Mouse (Mus musculus) sigmoid colon, adult 10 weeks (tissue): ENCODE measurements around the gene Trip6. TPM values are rescaled to one million over a fixed set of nuclear protein-coding genes. Genes with fewer than 3 reads are reported as not detected.

ENCODE experiments used
- polyA plus RNA-seq: library from polyadenylated mRNA; stranded (reverse); fragments of 350-450 nt; fragmentation: Illumina TruSeq; extraction: RNeasy Lipid Tissue Mini Kit (QIAGEN cat#74804); gene quantifications from one replicate; pipeline ENCODE4 v1.2.3, GENCODE M21; 2014; ENCODE audit warnings: low read depth, low replicate concordance

Trip6 gene
- not detected for polyA plus RNA-seq

DNA sequence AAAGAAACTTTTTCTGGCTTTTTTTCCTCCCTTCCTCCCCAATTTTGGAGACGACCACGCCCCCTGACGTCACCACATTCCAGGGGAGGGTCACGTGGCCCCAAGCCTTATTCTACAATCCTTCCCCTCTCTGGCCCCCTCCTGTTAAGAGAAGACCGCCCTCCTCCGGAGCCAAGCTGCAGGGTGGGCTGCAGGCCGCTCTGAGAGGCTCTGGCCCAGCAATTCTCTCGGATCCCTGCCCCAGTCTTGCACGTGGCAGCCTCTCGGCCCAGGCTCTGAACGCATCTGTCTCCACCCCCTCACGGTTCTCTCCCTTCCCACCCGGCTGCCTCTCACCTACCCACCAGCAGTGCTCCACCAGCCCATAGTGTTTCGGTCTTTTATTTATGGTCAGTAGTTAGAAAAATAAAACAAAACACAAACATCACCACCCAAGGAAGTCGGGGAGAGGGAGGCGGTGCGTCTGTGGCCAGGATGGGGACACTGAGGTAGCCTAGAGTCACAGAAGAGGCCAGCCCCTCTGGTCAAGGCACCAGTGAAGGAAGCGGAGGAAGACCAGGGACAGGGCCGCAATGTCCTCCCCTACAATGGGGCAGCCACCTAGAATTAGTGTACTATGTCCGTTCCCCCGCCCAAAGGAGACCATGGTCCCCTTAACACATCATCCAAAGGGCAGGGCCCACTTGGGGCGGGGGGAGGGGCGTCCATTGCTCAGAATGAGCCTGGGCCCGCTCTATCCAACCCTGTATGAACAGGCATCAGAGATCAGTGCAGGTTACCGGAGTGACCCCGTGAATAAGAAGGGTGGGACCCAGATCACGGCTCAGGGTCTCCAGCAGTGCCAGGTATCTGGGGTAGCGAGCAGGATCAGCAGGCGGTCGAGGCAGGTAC, at the start of gene Trip6:
TSS of gene Trip6 (minus strand) at position 212 of the 891 bp plus-strand sequence.

DNA sequence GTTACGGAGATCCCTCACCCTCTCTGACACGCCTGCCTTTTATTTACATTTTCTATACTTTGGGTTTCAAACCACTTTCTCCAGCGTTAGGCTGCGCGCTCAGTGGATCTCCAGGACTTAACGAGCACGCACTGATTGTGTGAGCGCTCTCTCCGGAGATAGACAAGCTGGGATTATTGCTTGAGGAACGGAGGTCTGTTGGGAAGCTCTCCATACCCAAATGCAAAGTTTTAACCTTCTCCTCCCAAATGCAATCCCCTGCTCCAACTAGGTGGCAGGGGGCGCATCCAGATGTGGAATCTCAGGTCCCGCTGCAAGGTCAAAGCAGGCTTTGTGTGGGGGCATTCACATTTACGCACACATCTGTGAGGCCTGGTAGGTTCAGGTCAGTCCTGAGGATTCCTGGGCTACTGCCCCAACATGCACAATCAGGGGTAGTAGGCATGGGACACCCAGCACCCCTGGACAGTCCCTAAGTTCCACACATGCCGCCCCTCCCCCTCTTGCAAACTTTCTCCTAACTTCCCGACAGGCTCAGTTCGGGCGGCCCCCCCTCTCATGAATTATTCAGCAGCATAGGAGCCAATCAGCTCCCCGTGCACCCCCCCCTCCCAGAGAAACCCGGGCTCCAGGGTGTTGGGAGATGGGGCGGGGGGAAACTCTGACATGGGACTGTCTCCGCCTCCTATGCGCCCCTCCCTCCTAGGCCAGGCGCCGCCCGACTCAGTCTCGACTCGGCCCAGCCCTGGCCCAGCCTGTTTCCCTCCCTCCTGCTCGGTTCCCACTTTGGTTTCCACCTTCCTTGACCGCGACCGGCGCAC, 35.4 kb upstream of the Trip6 start, which contains the start of gene Ephb4:
TSS of gene Ephb4 (plus strand) at position 726 of the 821 bp plus-strand sequence.

DNA sequence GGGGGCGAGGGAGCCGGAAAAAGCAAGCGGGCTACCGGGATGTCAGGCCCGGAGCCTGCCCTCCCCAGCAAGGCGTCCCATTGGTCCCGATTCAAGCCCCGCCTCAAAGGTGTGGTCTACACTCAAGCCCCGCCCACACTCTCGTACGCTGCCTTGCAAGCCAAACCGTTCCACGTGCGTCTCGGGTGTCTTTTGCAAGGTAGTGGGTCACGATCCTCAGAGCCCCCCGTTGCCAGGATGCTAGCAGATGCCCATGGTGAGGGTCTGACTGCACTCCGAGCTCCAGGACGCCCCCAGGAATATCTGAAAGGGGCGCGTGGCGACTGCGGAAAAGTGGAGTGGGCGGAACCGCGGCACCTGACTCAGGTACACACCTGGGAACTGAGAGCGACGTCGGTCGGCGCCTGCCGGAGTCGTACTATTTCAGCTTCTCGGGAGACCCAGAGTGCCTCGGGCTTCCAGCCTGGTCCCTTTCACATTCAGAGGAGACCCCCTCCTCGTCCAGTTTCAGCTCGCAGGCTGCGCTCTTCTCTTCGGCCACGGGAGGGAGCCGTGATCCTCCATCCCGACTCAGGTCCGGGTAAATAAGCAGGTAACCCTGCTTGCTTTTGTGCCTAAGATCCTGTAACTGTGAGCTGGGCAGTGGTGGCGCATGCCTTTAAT, 19.4 kb upstream of the Trip6 start, which contains the start of gene Slc12a9:
TSS of gene Slc12a9 (minus strand) at position 86 of the 663 bp plus-strand sequence.

DNA sequence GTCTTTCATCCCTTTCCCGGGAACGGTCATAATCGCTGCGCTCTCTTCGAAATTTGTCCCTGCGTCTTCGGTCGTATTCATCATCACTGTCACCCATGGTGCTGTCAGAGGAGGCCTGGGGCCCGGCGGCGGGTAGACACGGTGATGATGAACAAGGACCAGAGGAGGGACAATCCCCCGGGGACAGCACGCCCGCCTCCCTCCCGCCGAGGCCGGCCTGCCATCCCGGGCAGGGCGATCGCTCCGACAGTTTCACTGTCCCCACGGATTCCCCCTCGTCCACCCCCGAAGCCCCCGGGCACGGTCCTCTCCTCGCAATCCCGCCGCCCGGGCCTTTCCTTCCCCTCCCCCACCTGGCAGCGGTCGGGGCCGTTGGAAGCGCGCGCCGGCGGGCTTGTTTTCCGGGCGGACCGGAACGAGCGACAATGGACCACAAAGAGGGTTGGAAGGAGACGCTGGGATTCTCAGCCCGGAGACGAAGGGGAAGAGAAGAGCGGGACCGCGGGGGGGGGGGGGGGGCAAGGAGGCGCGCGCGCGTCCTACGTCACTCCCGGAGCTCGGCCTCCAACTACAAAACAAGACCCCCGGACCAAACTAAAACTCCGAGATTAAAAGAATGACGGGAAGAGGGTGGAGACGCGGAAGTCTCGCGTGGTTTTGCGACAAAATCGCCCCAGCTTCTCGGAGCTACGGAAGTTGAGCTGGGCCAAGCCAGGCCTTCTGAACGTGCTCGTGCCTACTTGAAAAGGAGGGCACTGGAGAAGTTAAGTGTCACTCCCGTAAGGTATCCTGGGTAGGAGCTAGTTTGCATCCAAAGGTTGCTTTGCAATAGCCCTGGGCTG, 6.9 kb downstream of the Trip6 start, which contains the start of gene Srrt:
TSS of gene Srrt (minus strand) at position 604 of the 842 bp plus-strand sequence.

DNA sequence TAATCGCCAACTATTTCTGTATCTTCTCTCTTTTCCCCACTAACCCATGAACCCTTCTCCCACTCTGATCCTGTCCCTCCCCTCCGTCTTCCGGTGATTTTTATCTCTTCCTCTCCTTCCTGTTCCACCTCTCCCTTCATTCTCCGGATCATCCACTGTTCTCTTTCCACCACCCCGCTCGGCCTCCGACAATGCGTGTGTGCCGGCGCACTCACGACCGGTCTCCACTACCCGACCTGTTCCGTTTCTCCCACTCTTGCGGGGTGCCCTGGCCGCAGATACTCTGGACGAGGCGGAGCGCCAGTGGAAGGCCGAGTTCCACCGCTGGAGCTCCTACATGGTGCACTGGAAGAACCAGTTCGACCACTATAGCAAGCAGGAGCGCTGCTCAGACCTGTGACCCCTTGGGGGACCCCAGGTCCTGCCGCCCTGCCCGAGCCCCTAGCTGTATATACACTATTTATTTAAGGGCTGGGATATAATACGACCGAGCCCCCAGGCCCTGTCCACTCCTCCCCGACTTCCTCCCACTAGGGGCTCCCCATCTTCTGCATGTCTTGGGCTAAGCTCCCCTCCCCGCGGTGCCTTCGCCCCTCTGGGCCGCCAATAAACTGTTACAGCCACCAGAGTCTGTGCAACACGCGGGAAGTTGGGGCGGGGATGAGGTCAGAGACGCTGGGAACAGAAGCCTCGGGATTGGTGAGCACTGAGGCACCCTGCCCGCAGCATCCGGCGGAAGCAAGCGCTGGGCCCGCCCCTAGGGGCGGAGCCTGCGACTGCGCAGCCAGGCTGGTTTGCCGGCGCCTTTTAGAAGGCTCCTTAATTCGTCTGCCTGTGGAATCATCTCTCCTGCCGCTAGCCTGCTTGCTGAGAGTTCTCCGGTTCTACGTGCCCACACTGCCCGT, 20.1 kb downstream of the Trip6 start, which contains the start of gene Ufsp1:
TSS of gene Ufsp1 (plus strand) at position 791 of the 905 bp plus-strand sequence.

DNA sequence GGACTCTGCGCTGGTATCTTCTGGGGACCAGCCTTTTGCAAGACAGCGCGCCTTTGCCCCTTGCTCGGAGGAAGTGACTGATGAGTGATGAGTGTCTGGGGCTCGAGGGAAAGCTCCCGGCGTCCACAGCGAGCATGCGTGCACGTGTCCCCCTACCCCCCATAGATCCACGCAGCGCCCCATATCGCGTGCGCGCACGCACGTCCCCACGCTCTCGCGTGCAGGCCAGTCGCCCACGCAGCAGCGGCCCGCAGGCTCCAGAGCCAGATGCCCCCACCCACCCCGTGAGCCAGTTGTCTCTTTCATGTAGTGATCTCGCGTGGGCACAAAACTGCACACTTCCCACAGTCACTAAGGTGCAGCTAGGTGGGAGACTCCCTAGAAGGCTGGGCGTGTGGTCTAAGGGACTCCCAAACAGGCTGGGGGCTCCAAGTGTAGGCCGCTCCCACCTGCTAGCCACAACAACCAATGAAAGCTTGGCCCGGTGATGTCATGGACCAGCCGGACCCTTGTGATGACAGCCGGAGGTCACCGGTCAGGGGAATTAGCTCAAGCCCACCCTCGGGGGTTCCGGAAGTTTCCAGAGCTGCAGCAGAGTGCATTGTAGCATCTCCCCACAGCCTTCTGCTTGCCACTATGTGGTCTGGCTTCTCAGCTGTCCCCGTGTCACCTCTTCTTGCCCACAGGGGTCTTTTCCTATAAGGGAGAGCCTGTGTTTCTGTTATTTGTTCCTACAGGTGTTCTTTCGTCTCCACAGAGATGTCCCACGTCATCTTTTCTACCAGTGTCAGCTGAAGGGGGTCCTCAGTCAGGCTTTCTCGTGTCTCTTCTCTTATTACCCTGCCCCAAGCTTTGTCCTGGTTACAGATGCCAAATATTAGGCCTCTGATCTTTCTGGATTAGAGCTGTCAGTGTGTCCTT, 26.9 kb downstream of the Trip6 start, which contains the start of gene Ache:
TSS of gene Ache (plus strand) at position 488 of the 921 bp plus-strand sequence.

Other genes starting within 250 kb of the Trip6 start
- 2.5 TPM for gene Serpine1, start 242.1 kb downstream of the Trip6 start, polyA plus RNA-seq
- gene Trim56, start 198.2 kb downstream of the Trip6 start, polyA plus RNA-seq = 31.6 TPM
- 1,955 TPM for gene Muc3, start 165.1 kb downstream of the Trip6 start, polyA plus RNA-seq
- 39.4 TPM for gene Muc3a, start 102.0 kb downstream of the Trip6 start, polyA plus RNA-seq
- gene Ache, start 26.9 kb downstream of the Trip6 start, polyA plus RNA-seq = 1.5 TPM
- 5.0 TPM for gene Ufsp1, start 19.8 kb downstream of the Trip6 start, polyA plus RNA-seq
- 30.8 TPM for gene Srrt, start 6.7 kb downstream of the Trip6 start, polyA plus RNA-seq
- gene Slc12a9, start 19.2 kb upstream of the Trip6 start, polyA plus RNA-seq = 2.0 TPM
- 8.0 TPM for gene Ephb4, start 35.7 kb upstream of the Trip6 start, polyA plus RNA-seq
- 10.9 TPM for gene Zan, start 162.7 kb upstream of the Trip6 start, polyA plus RNA-seq
- gene Pop7, start 188.1 kb upstream of the Trip6 start, polyA plus RNA-seq = not detected
- 2.5 TPM for gene Gigyf1, start 204.1 kb upstream of the Trip6 start, polyA plus RNA-seq
- not detected for gene Epo, start 218.8 kb upstream of the Trip6 start, polyA plus RNA-seq
- 2.5 TPM for gene Gnb2, start 219.1 kb upstream of the Trip6 start, polyA plus RNA-seq
- not detected for gene Actl6b, start 239.1 kb upstream of the Trip6 start, polyA plus RNA-seq